Mouse (Mus musculus) spleen, postnatal 14 days (tissue): ENCODE measurements around the gene Sh3pxd2a.

Experiments used
- DNase-seq, 2 experiments: peaks; one replicate each; pipeline ENCODE4 v3.0.0; 2021 to 2022; ENCODE audit warnings: low spot score in 2 of 2

The Sh3pxd2a gene

GRCm38 (mm10) chr19:47337743-47338142, 126.5 kb downstream of the Sh3pxd2a start:
- peak; percentile 59 to 75 for DNase-seq

- DNase-seq, result no peak
Observed at GRCm38 (mm10) chr19:47337191-47337590, 127.0 kb downstream of the Sh3pxd2a start.

GRCm38 (mm10) chr19:47335262-47335661, 128.9 kb downstream of the Sh3pxd2a start:
- DNase-seq, result no peak

- no peak for DNase-seq
Observed at GRCm38 (mm10) chr19:47334713-47335112, 129.5 kb downstream of the Sh3pxd2a start.

- peak in 1 of 2 experiments; percentile 21 for DNase-seq
Observed at GRCm38 (mm10) chr19:47330743-47331227, 133.4 kb downstream of the Sh3pxd2a start.

- no peak for DNase-seq
Observed at GRCm38 (mm10) chr19:47329102-47329501, 135.1 kb downstream of the Sh3pxd2a start.

- no peak for DNase-seq
Observed at GRCm38 (mm10) chr19:47327896-47328882, 136.0 kb downstream of the Sh3pxd2a start.

GRCm38 (mm10) chr19:47325881-47326280, 138.3 kb downstream of the Sh3pxd2a start:
- no peak for DNase-seq

GRCm38 (mm10) chr19:47323096-47323849, 140.9 kb downstream of the Sh3pxd2a start:
- DNase-seq, result no peak

- DNase-seq, result no peak
Observed at GRCm38 (mm10) chr19:47320331-47320668, 143.9 kb downstream of the Sh3pxd2a start.

- DNase-seq, result no peak
Observed at GRCm38 (mm10) chr19:47319521-47320330, 144.5 kb downstream of the Sh3pxd2a start.

GRCm38 (mm10) chr19:47319061-47319460, 145.1 kb downstream of the Sh3pxd2a start:
- no peak for DNase-seq

- DNase-seq, result no peak
Observed at GRCm38 (mm10) chr19:47317063-47317938, 146.9 kb downstream of the Sh3pxd2a start.

GRCm38 (mm10) chr19:47316288-47317062, 147.7 kb downstream of the Sh3pxd2a start:
- DNase-seq, result no peak

- DNase-seq, result no peak
Observed at GRCm38 (mm10) chr19:47315917-47316265, 148.3 kb downstream of the Sh3pxd2a start.

- no peak for DNase-seq
Observed at GRCm38 (mm10) chr19:47315091-47315916, 148.9 kb downstream of the Sh3pxd2a start.

GRCm38 (mm10) chr19:47314076-47314941, 149.9 kb downstream of the Sh3pxd2a start:
- DNase-seq, result no peak
